Mouse (Mus musculus): ENCODE data around the gene Arfip1.

- no peak for TF ChIP-seq CTCF (IDR thresholded peaks at IDR 0.05)
- TF ChIP-seq POLR2A (IDR thresholded peaks at IDR 0.05; ENCODE audit: insufficient read depth, low read depth, low read length), result no peak
- no peak for TF ChIP-seq EP300 (IDR thresholded peaks at IDR 0.05; ENCODE audit: insufficient read depth, low read depth, low read length)
Observed at GRCm38 (mm10) chr3:84478195-84478594, 104.2 kb downstream of the Arfip1 start.
